Mouse (Mus musculus): Measurements from ENCODE around the gene Nudt14.
A peak's percentile ranks its signal among the peaks of the same experiment; 100 is the strongest.

Gene Nudt14

GRCm38 (mm10) chr12:112950040-112950760 lies 8.3 kb upstream of the Nudt14 start:
- peak; percentile 91 to 94 for DNase-seq

GRCm38 (mm10) chr12:112947307-112947706 lies 5.4 kb upstream of the Nudt14 start:
- DNase-seq, result peak in 1 of 2 experiments; percentile 47

GRCm38 (mm10) chr12:112943669-112944068 lies 1.7 kb upstream of the Nudt14 start:
- no peak for DNase-seq

- DNase-seq, result peak in 1 of 2 experiments; percentile 63
These were observed 658 bp downstream of the Nudt14 start for GRCm38 (mm10) chr12:112941156-112941775.

- DNase-seq, result peak in 1 of 2 experiments; percentile 21
These were observed 1.2 kb downstream of the Nudt14 start for GRCm38 (mm10) chr12:112940710-112941109.

- no peak for DNase-seq
These were observed 1.7 kb downstream of the Nudt14 start for GRCm38 (mm10) chr12:112940238-112940637.

GRCm38 (mm10) chr12:112938873-112939565 lies 2.9 kb downstream of the Nudt14 start:
- peak; percentile 67 to 78 for DNase-seq

GRCm38 (mm10) chr12:112938366-112938765 lies 3.6 kb downstream of the Nudt14 start:
- no peak for DNase-seq

GRCm38 (mm10) chr12:112937906-112938305 lies 4.0 kb downstream of the Nudt14 start:
- DNase-seq, result peak in 1 of 2 experiments; percentile 46

- peak in 1 of 2 experiments; percentile 21 for DNase-seq
These were observed 9.3 kb downstream of the Nudt14 start for GRCm38 (mm10) chr12:112932647-112933046.

- DNase-seq, result peak; percentile 59 to 75
These were observed 12.2 kb downstream of the Nudt14 start, which contains the start of gene Jag2 for GRCm38 (mm10) chr12:112929562-112930352. Jag2 (minus strand) TSS chr12:112929776.

GRCm38 (mm10) chr12:112928401-112929241 lies 13.3 kb downstream of the Nudt14 start:
- DNase-seq, result peak; percentile 52 to 65

GRCm38 (mm10) chr12:112927265-112927664 lies 14.7 kb downstream of the Nudt14 start:
- peak; percentile 39 to 54 for DNase-seq

GRCm38 (mm10) chr12:112925950-112926349 lies 16.0 kb downstream of the Nudt14 start:
- DNase-seq, result no peak

GRCm38 (mm10) chr12:112922541-112922940 lies 19.4 kb downstream of the Nudt14 start:
- no peak for DNase-seq

GRCm38 (mm10) chr12:112921518-112921917 lies 20.4 kb downstream of the Nudt14 start:
- DNase-seq, result no peak

- DNase-seq, result peak in 1 of 2 experiments; percentile 43
These were observed 24.0 kb downstream of the Nudt14 start for GRCm38 (mm10) chr12:112917906-112918305.

- no peak for DNase-seq
These were observed 24.4 kb downstream of the Nudt14 start for GRCm38 (mm10) chr12:112917486-112917885.

- DNase-seq, result no peak
These were observed 25.1 kb downstream of the Nudt14 start for GRCm38 (mm10) chr12:112916698-112917400.

GRCm38 (mm10) chr12:112915587-112915986 lies 26.3 kb downstream of the Nudt14 start:
- DNase-seq, result no peak

GRCm38 (mm10) chr12:112914527-112914926 lies 27.4 kb downstream of the Nudt14 start:
- DNase-seq, result peak; percentile 43 to 69
